Comparison of ENCODE assay signal across 8 mouse cellular contexts in genomic region chr7:138840594-138841021, GRCm38 (mm10). TPM values are rescaled to one million over a fixed set of nuclear protein-coding genes. Genes with fewer than 3 reads are reported as not detected.
DNase-seq lines count a peak whose midpoint lies in the region; TF ChIP-seq lines count a peak whose summit lies in the region.

No protein-coding gene starts in this region.

- TF ChIP-seq CTCF in cortical plate, adult 2 months (IDR thresholded peaks at IDR 0.05; ENCODE audit: extremely low read depth, insufficient read depth, low read length) = peak; percentile 84

- no peak for TF ChIP-seq POLR2A in cortical plate, adult 2 months (IDR thresholded peaks at IDR 0.05; ENCODE audit: extremely low read depth, insufficient read depth, low read length)

- no peak overlapping the region for H3K4me3 ChIP-seq in cortical plate, adult 2 months (ENCODE audit: insufficient read depth, low read length)

- H3K27ac ChIP-seq in cortical plate, adult 2 months (ENCODE audit: insufficient read depth, low read length) = no peak overlapping the region

- peaks cover 15% of the 10 kb centered on the region for H3K4me1 ChIP-seq in cortical plate, adult 2 months (ENCODE audit: control insufficient read depth, insufficient read depth, low read length)

- peak; percentile 58 to 62 for DNase-seq in urinary bladder, adult 18-20 months (ENCODE audit: low spot score in 2 of 2)
- DNase-seq in urinary bladder, postnatal 10 days (ENCODE audit: low spot score) = no peak
- peak; percentile 57 to 73 for DNase-seq in gastrocnemius, adult 8-10 months (ENCODE audit: low spot score in 2 of 2)
- peak; percentile 88 for DNase-seq in kidney, adult 18-20 months
- peak; percentile 80 for DNase-seq in left cerebral cortex, postnatal 4 days
- peak; percentile 74 for DNase-seq in naive thymus-derived CD4-positive, alpha-beta T cell, adult 2 months (ENCODE audit: low read depth)
- DNase-seq in telencephalon, adult 2 months (ENCODE audit: low read depth, low spot score) = peak; percentile 60

- intact Hi-C loops in left cerebral cortex, postnatal 4 days (cut with DNase I) = no loop called here

RNA-seq across cellular contexts. Expression of gene Ppp2r2d, which starts 5.3 kb away (rescaled TPM):
- 63.1 and 64.6 TPM in 2 replicates for polyA plus RNA-seq in cortical plate, adult 2 months (2012; rRNA removed)
- total RNA-seq in gastrocnemius, adult 8-10 months (2022) = 10 to 100 TPM; 38.1 to 42.4 (median 41.0) TPM
- total RNA-seq in left cerebral cortex, postnatal 4 days (2021) = 100 to 1,000 TPM; 100 to 103 TPM

RNA-seq across cellular contexts. Expression of gene Mapk1ip1, which starts 5.5 kb away (rescaled TPM):
- 96.8 and 99.6 TPM in 2 replicates for polyA plus RNA-seq in cortical plate, adult 2 months (2012; rRNA removed)
- 10 to 100 TPM; 23.4 to 29.4 (median 24.6) TPM for total RNA-seq in gastrocnemius, adult 8-10 months (2022)
- 10 to 100 TPM; 30.9 to 31.1 TPM for total RNA-seq in left cerebral cortex, postnatal 4 days (2021)
